ENCODE assay signal across 9 mouse cellular contexts in genomic region chr17:6172440-6172839, GRCm38 (mm10).
A peak's percentile ranks its signal among the peaks of the same experiment; 100 is the strongest.
DNase-seq lines count a peak whose midpoint lies in the region; ATAC-seq and TF ChIP-seq lines count a peak whose summit lies in the region.
"Had no signal": no experiment of that assay in that cellular context is flagged by ENCODE, and none has a peak within 500 bp of the region (broad histone marks: within the 10 kb centered on the region; RNA-seq: fewer than 3 reads in every experiment).

No protein-coding gene starts in this region.

- H3K4me2 ChIP-seq in liver, embryonic 12.5 days, result no peak overlapping the region
- H3K4me2 ChIP-seq in liver, embryonic 11.5 days, result no peak overlapping the region
- no peak overlapping the region for H3K4me2 ChIP-seq in embryonic facial prominence, embryonic 14.5 days (ENCODE audit: low read depth, low read length)
- no peak overlapping the region for H3K4me2 ChIP-seq in lung, embryonic 14.5 days
- no peak overlapping the region for H3K4me2 ChIP-seq in stomach, postnatal 0 days (replicated peaks; ENCODE audit: low read depth)
- no peak overlapping the region for H3K4me2 ChIP-seq in midbrain, embryonic 11.5 days

- no peak for TF ChIP-seq CTCF in lung, embryonic 14.5 days (IDR thresholded peaks at IDR 0.05; ENCODE audit: low read depth)
- TF ChIP-seq CTCF in stomach, postnatal 0 days (IDR thresholded peaks at IDR 0.05; ENCODE audit: low read depth), result no peak

- no peaks in the 10 kb centered on the region for H3K9me3 ChIP-seq in liver, embryonic 12.5 days (replicated peaks)
- H3K9me3 ChIP-seq in liver, embryonic 11.5 days (ENCODE audit: control insufficient read depth, low read length), result no peaks in the 10 kb centered on the region
- H3K9me3 ChIP-seq in embryonic facial prominence, embryonic 14.5 days (ENCODE audit: control insufficient read depth, low read length), result 0 out of 2 replicates have a peak, but pooled peaks cover 4% of the 10 kb centered on the region
- no peaks in the 10 kb centered on the region for H3K9me3 ChIP-seq in lung, embryonic 14.5 days (ENCODE audit: low read depth, low read length)
- H3K9me3 ChIP-seq in stomach, postnatal 0 days (ENCODE audit: control insufficient read depth, low read length), result no peaks in the 10 kb centered on the region
- H3K9me3 ChIP-seq in midbrain, embryonic 11.5 days (ENCODE audit: control insufficient read depth, low read length), result no peaks in the 10 kb centered on the region

- 0 out of 2 replicates have a peak, but pooled peaks cover 3% of the 10 kb centered on the region for H3K36me3 ChIP-seq in liver, embryonic 12.5 days
- no peaks in the 10 kb centered on the region for H3K36me3 ChIP-seq in liver, embryonic 11.5 days (ENCODE audit: control insufficient read depth, insufficient read depth, low read length)
- H3K36me3 ChIP-seq in embryonic facial prominence, embryonic 14.5 days (ENCODE audit: control insufficient read depth, insufficient read depth, low read length), result peaks cover 10% of the 10 kb centered on the region
- H3K36me3 ChIP-seq in lung, embryonic 14.5 days (ENCODE audit: insufficient read depth), result peaks cover 6% of the 10 kb centered on the region; the same call in 1 of the 2 replicates
- H3K36me3 ChIP-seq in stomach, postnatal 0 days (ENCODE audit: control insufficient read depth, insufficient read depth, low read length), result no peaks in the 10 kb centered on the region; the same call in 1 of the 2 replicates
- no peaks in the 10 kb centered on the region for H3K36me3 ChIP-seq in midbrain, embryonic 11.5 days (ENCODE audit: control insufficient read depth, insufficient read depth, low read length)

- peaks cover 16% of the 10 kb centered on the region for H3K4me1 ChIP-seq in liver, embryonic 12.5 days
- peaks cover 6% of the 10 kb centered on the region for H3K4me1 ChIP-seq in liver, embryonic 11.5 days (replicated peaks; ENCODE audit: control insufficient read depth, insufficient read depth, low read length)
- peaks cover 11% of the 10 kb centered on the region; the same call in 1 of the 2 replicates for H3K4me1 ChIP-seq in embryonic facial prominence, embryonic 14.5 days (ENCODE audit: control insufficient read depth, insufficient read depth, low read length)
- 0 out of 2 replicates have a peak, but pooled peaks cover 6% of the 10 kb centered on the region for H3K4me1 ChIP-seq in lung, embryonic 14.5 days (ENCODE audit: insufficient read depth)
- no peaks in the 10 kb centered on the region for H3K4me1 ChIP-seq in stomach, postnatal 0 days (replicated peaks; ENCODE audit: control insufficient read depth, insufficient read depth)
- no peaks in the 10 kb centered on the region for H3K4me1 ChIP-seq in midbrain, embryonic 11.5 days (ENCODE audit: control insufficient read depth, insufficient read depth, low read length)

- TF ChIP-seq EP300 in stomach, postnatal 0 days (optimal IDR thresholded peaks at IDR 0.05), result no peak

- H3K9ac ChIP-seq in liver, embryonic 12.5 days, result no peak overlapping the region
- no peak overlapping the region for H3K9ac ChIP-seq in liver, embryonic 11.5 days (ENCODE audit: low read depth, low read length)
- no peak overlapping the region for H3K9ac ChIP-seq in embryonic facial prominence, embryonic 14.5 days (ENCODE audit: low read depth, low read length)
- H3K9ac ChIP-seq in lung, embryonic 14.5 days, result no peak overlapping the region
- H3K9ac ChIP-seq in stomach, postnatal 0 days (ENCODE audit: low read length), result no peak overlapping the region
- no peak overlapping the region for H3K9ac ChIP-seq in midbrain, embryonic 11.5 days (ENCODE audit: low read length)

- DNase-seq in liver, embryonic 11.5 days (ENCODE audit: low spot score), result no peak
- DNase-seq in embryonic facial prominence, embryonic 14.5 days (ENCODE audit: low spot score), result no peak
- no peak for DNase-seq in lung, embryonic 14.5 days
- no peak for DNase-seq in stomach, postnatal 0 days (ENCODE audit: low spot score)
- no peak for DNase-seq in left cerebral cortex, postnatal 4 days
- no peak for DNase-seq in midbrain, embryonic 11.5 days (ENCODE audit: low spot score, missing footprints)
- DNase-seq: layer of hippocampus, postnatal 36 days had no signal

- WGBS in liver, embryonic 12.5 days (ENCODE audit: insufficient replicate concordance), result 36% methylated on average over 7 of the region's 7 CpGs
- 53% methylated on average over 7 of the region's 7 CpGs for WGBS in liver, embryonic 11.5 days
- 77% methylated on average over 7 of the region's 7 CpGs for WGBS in embryonic facial prominence, embryonic 14.5 days
- 57% methylated on average over 7 of the region's 7 CpGs for WGBS in lung, embryonic 14.5 days
- 53% methylated on average over 7 of the region's 7 CpGs for WGBS in stomach, postnatal 0 days
- 88% methylated on average over 7 of the region's 7 CpGs for WGBS in midbrain, embryonic 11.5 days

- no peak for ATAC-seq in liver, embryonic 12.5 days
- no peak for ATAC-seq in liver, embryonic 11.5 days (replicated peaks; ENCODE audit: low FRiP score)
- no peak for ATAC-seq in embryonic facial prominence, embryonic 14.5 days (ENCODE audit: low read depth)
- ATAC-seq in lung, embryonic 14.5 days (ENCODE audit: insufficient read depth), result no peak
- ATAC-seq in stomach, postnatal 0 days (ENCODE audit: low FRiP score, low TSS enrichment), result no peak
- ATAC-seq in midbrain, embryonic 11.5 days (ENCODE audit: low FRiP score), result no peak

- no peak overlapping the region for H3K4me3 ChIP-seq in liver, embryonic 12.5 days
- H3K4me3 ChIP-seq in liver, embryonic 11.5 days (ENCODE audit: low read depth, low read length), result no peak overlapping the region
- H3K4me3 ChIP-seq in embryonic facial prominence, embryonic 14.5 days (ENCODE audit: low read depth, low read length), result no peak overlapping the region
- H3K4me3 ChIP-seq in lung, embryonic 14.5 days (ENCODE audit: low read depth, low read length), result no peak overlapping the region
- no peak overlapping the region for H3K4me3 ChIP-seq in stomach, postnatal 0 days (ENCODE audit: low read depth, low read length)
- H3K4me3 ChIP-seq in midbrain, embryonic 11.5 days (ENCODE audit: low read depth, low read length), result no peak overlapping the region
- H3K4me3 ChIP-seq: erythroblast, embryonic 14.5 days had no signal

- intact Hi-C loops in left cerebral cortex, postnatal 4 days (cut with DNase I), result loop anchor here (10.0 kb wide), 1 partner anchor 58 kb away; no protein-coding TSS in a partner anchor

- H3K27ac ChIP-seq in liver, embryonic 12.5 days, result peak overlapping the region; percentile 51; the same call in 1 of the 2 replicates
- no peak overlapping the region for H3K27ac ChIP-seq in liver, embryonic 11.5 days (ENCODE audit: low read depth, low read length)
- peak overlapping the region; percentile 49; the same call in 1 of the 2 replicates for H3K27ac ChIP-seq in embryonic facial prominence, embryonic 14.5 days (replicated peaks; ENCODE audit: low read depth, low read length)
- H3K27ac ChIP-seq in lung, embryonic 14.5 days (ENCODE audit: low read depth), result peak overlapping the region; percentile 55
- H3K27ac ChIP-seq in stomach, postnatal 0 days (replicated peaks), result peak overlapping the region; percentile 70
- no peak overlapping the region for H3K27ac ChIP-seq in midbrain, embryonic 11.5 days (ENCODE audit: low read depth, low read length)

- H3K27me3 ChIP-seq in liver, embryonic 12.5 days (replicated peaks), result no peaks in the 10 kb centered on the region
- H3K27me3 ChIP-seq in liver, embryonic 11.5 days (replicated peaks; ENCODE audit: control insufficient read depth, insufficient read depth, low read length), result no peaks in the 10 kb centered on the region
- no peaks in the 10 kb centered on the region for H3K27me3 ChIP-seq in embryonic facial prominence, embryonic 14.5 days (replicated peaks; ENCODE audit: control insufficient read depth, insufficient read depth, low read length)
- H3K27me3 ChIP-seq in lung, embryonic 14.5 days (ENCODE audit: insufficient read depth, low read length), result no peaks in the 10 kb centered on the region
- H3K27me3 ChIP-seq in stomach, postnatal 0 days (ENCODE audit: control insufficient read depth, insufficient read depth, low read length), result no peaks in the 10 kb centered on the region
- no peaks in the 10 kb centered on the region for H3K27me3 ChIP-seq in midbrain, embryonic 11.5 days (ENCODE audit: control insufficient read depth, insufficient read depth, low read length)

Comparison
In these comparisons a context has a peak if more than half of its experiments do, and no peak if none do; other contexts are left out.
1. H3K27ac ChIP-seq: peak in liver, embryonic 12.5 days (single experiment), embryonic facial prominence, embryonic 14.5 days (single experiment), lung, embryonic 14.5 days (single experiment) and stomach, postnatal 0 days (single experiment); none in liver, embryonic 11.5 days (single experiment) and midbrain, embryonic 11.5 days (single experiment).